35 mouse cellular contexts compared by ENCODE assay signal in genomic region chr9:72860764-72861163, GRCm38 (mm10). TPM values are rescaled to one million over a fixed set of nuclear protein-coding genes. Genes with fewer than 3 reads are reported as not detected.
"Had no signal": no experiment of that assay in that cellular context is flagged by ENCODE, and none has a peak within 500 bp of the region (broad histone marks: within the 10 kb centered on the region; RNA-seq: fewer than 3 reads in every experiment).

No protein-coding gene starts in this region.

- H3K9ac ChIP-seq: limb, embryonic 12.5 days; limb, embryonic 13.5 days; limb, embryonic 15.5 days; liver, embryonic 12.5 days; liver, embryonic 13.5 days; liver, embryonic 14.5 days; liver, embryonic 15.5 days; liver, postnatal 0 days; lung, embryonic 14.5 days; lung, embryonic 15.5 days; midbrain, embryonic 12.5 days; midbrain, embryonic 13.5 days; midbrain, embryonic 15.5 days had no signal

- H3K27me3 ChIP-seq: limb, embryonic 12.5 days; limb, embryonic 13.5 days; limb, embryonic 15.5 days; liver, embryonic 12.5 days; liver, embryonic 13.5 days; liver, embryonic 15.5 days; lung, embryonic 15.5 days; midbrain, embryonic 12.5 days; midbrain, embryonic 13.5 days; midbrain, embryonic 15.5 days had no signal

- DNase-seq: left cerebral cortex, postnatal 4 days; liver; liver, embryonic 13.5 days; liver, postnatal 0 days; lung, adult 18-20 months; lung, adult 2 months; lung, embryonic 14.5 days; lung, postnatal 10 days; lung, postnatal 14 days; lung, postnatal 36 days; lung, postnatal 4 days; midbrain, embryonic 14.5 days had no signal

- H3K4me2 ChIP-seq: limb, embryonic 12.5 days; limb, embryonic 13.5 days; limb, embryonic 15.5 days; liver, embryonic 11.5 days; liver, embryonic 12.5 days; liver, embryonic 13.5 days; liver, embryonic 15.5 days; lung, embryonic 14.5 days; lung, embryonic 15.5 days; midbrain, embryonic 11.5 days; midbrain, embryonic 12.5 days; midbrain, embryonic 13.5 days; midbrain, embryonic 15.5 days had no signal

- H3K9me3 ChIP-seq: limb, embryonic 10.5 days; limb, embryonic 12.5 days; limb, embryonic 13.5 days; limb, embryonic 15.5 days; liver, embryonic 12.5 days; liver, embryonic 13.5 days; liver, embryonic 15.5 days; lung, embryonic 15.5 days; megakaryocyte, embryonic 14.5 days; midbrain, embryonic 10.5 days; midbrain, embryonic 12.5 days; midbrain, embryonic 13.5 days; midbrain, embryonic 15.5 days had no signal

- ATAC-seq: liver, embryonic 12.5 days; liver, postnatal 0 days; lung, postnatal 0 days; midbrain, embryonic 13.5 days; midbrain, embryonic 15.5 days; midbrain, embryonic 16.5 days had no signal

- H3K36me3 ChIP-seq: limb, embryonic 12.5 days; limb, embryonic 13.5 days; limb, embryonic 15.5 days; liver, embryonic 12.5 days; liver, embryonic 13.5 days; liver, embryonic 15.5 days; lung, embryonic 15.5 days; midbrain, embryonic 15.5 days had no signal

- H3K27ac ChIP-seq: limb, embryonic 10.5 days; limb, embryonic 12.5 days; limb, embryonic 13.5 days; limb, embryonic 15.5 days; liver, embryonic 12.5 days; liver, embryonic 13.5 days; liver, embryonic 14.5 days; liver, embryonic 15.5 days; lung, embryonic 15.5 days; macrophage; midbrain, embryonic 10.5 days; midbrain, embryonic 12.5 days; midbrain, embryonic 13.5 days; midbrain, embryonic 15.5 days had no signal

- H3K4me1 ChIP-seq: limb, embryonic 15.5 days; liver, embryonic 12.5 days; liver, embryonic 13.5 days; liver, embryonic 15.5 days; lung, embryonic 15.5 days; megakaryocyte, embryonic 14.5 days; midbrain, embryonic 13.5 days; midbrain, embryonic 15.5 days had no signal

- H3K4me3 ChIP-seq: limb, embryonic 10.5 days; limb, embryonic 12.5 days; limb, embryonic 13.5 days; limb, embryonic 15.5 days; liver, embryonic 12.5 days; liver, embryonic 13.5 days; liver, embryonic 15.5 days; lung, embryonic 15.5 days; megakaryocyte, embryonic 14.5 days; midbrain, embryonic 10.5 days; midbrain, embryonic 12.5 days; midbrain, embryonic 13.5 days; midbrain, embryonic 15.5 days; myocyte had no signal

RNA-seq across cellular contexts. Expression of gene Prtg, which starts 54.1 kb away (rescaled TPM):
- total RNA-seq: megakaryocyte progenitor cell, adult 5-6 weeks; megakaryocyte, adult 5-6 weeks; megakaryocyte-erythroid progenitor cell, adult 5-6 weeks; monocyte, adult 5-6 weeks had no signal
- polyA plus RNA-seq: macrophage had no signal
